Mouse (Mus musculus) brain, embryonic 14.5 days (tissue): ENCODE data around the gene Srrd. TPM values are rescaled to one million over a fixed set of nuclear protein-coding genes. Genes with fewer than 3 reads are reported as not detected.

Experiments used
- DNase-seq: peaks from one replicate; pipeline ENCODE4 v3.0.0-alpha.2; 2011; ENCODE audit warnings: low read depth
- CTCF ChIP-seq: fragments of 200-500 bp; IDR thresholded peaks from 2 replicates; pipeline ENCODE4 v1.5.1; 2012; ENCODE audit warnings: inconsistent platforms, mild to moderate bottlenecking, moderate library complexity, borderline replicate concordance; ENCODE audit not compliant: insufficient read depth, insufficient read length; ENCODE audit errors: extremely low read depth
- POLR2A ChIP-seq: fragments of 200-500 bp; IDR thresholded peaks from 2 replicates; pipeline ENCODE4 v1.6.1; 2012; ENCODE audit warnings: mild to moderate bottlenecking, inconsistent platforms, borderline replicate concordance; ENCODE audit not compliant: poor library complexity, insufficient read depth, insufficient read length, severe bottlenecking; ENCODE audit errors: extremely low read depth
- polyA plus RNA-seq: library from polyadenylated mRNA; depleted of rRNA; stranded (reverse); fragments of >200 nt; gene quantifications from 2 replicates; pipeline ENCODE4 v1.2.3, GENCODE M21; 2012

Srrd gene
- polyA plus RNA-seq, 1 experiment, result 69.5 TPM

DNA sequence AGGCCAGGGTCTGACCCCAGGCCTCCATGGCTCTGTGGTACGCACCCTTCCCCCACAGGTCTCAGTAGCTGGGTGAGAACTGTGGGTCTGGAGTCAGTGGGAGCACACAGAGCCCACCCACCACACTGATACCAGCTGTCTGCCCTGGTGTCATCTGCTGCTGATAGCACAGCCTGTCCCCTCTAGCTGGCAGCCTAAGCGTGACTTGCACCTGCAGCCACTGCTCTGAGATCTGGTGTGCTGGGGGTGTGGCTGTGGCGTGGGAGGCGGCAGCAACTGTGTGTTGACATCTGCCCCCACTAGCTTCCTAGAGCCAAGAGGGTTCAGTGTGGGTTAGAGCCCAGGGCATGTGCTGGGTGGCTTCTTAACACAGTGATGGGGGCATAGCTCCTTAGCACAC, 33.3 kb upstream of the Srrd start:
- no peak for DNase-seq
- no peak for TF ChIP-seq POLR2A
- no peak for TF ChIP-seq CTCF

DNA sequence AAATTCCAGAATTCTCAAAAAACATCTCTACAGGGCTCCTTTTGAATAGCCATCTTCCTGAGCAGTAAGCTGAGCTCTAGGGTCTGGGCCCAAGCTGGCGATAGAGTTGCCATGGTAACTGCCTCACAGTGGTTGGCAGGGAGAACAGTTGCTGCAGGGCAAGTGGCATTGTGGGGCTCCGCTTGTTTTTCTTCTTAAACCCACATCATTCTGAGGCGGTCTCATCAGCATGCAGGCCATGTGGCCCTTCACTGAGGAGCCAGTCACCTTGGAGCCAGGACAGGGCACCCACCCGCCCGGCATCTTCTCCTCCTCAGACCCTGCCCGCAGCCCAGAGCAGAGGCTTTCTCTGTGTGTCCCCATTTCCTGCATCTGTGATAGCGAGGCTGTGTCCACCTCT, 29.1 kb upstream of the Srrd start:
- peak; percentile 98 for DNase-seq
- TF ChIP-seq CTCF, result no peak
- TF ChIP-seq POLR2A, result no peak

DNA sequence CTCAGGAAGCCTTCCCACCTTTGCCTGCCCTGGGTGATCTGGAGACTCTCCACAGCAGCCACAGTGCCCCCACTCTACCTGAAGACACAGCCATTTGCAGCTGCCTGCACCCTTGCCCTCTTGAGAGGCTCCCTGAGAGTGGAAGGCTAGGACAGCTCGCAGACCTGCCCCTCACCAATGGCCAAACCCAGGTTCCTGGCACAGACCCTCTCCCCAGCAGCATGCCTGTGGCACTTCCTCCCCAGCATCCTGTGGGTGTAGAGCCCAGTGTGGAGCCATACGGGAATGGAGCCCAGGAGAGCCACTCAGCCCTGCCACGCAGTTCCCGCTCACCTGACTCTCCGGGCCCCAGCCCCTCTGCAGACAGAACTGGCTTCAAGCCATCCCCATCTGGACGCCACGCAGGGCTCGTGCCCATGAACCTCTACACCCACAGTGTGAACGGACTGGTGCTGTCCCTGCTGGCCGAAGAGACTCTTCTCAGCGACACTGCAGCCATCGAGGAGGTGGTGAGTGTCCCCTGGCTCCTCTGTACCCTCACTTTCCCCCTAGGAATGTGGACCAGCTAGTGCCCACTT, 27.5 kb upstream of the Srrd start:
- TF ChIP-seq CTCF, result no peak
- no peak for TF ChIP-seq POLR2A
- no peak for DNase-seq

DNA sequence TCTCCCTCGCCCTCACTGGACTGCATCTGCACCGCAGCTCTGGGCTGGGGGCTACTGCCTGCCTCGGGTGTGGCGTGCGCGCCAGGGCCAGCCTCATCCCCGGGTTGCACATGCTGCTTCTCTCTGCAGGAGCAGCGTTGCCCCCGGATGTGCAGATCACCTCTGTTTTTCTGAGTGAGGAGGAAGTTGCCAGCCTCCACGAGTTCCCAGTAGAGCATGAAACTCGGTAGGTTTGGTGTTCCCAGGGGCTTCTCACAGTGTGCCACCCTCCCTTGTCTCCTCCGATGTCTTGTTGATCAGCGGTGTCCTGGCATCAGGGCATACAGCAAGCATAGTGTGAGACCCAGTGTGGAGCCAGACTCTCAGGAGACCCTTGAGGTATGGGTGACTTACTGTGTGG, 26.5 kb upstream of the Srrd start:
- DNase-seq, result no peak
- TF ChIP-seq CTCF, result no peak
- no peak for TF ChIP-seq POLR2A

DNA sequence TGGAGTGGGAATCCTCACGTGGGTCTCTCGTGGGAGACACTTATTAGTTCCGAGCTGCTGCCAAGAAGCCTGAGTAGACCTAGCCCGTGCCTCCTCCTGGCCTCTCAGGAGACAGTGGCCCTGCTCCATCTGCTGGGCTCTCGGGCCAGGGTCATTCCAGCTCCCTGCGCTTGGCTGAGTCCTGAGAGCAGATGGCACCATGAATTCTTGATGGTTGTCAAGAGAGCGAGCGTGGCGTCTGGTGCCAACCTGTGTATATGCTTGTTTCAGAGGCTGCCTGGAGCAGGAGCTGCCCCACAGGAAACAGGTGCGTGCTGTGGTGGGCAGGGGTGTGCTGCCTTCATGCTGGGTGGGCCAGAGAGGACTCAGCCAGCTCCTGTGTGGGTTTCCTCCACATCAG, 25.8 kb upstream of the Srrd start:
- peak; percentile 66 for DNase-seq

DNA sequence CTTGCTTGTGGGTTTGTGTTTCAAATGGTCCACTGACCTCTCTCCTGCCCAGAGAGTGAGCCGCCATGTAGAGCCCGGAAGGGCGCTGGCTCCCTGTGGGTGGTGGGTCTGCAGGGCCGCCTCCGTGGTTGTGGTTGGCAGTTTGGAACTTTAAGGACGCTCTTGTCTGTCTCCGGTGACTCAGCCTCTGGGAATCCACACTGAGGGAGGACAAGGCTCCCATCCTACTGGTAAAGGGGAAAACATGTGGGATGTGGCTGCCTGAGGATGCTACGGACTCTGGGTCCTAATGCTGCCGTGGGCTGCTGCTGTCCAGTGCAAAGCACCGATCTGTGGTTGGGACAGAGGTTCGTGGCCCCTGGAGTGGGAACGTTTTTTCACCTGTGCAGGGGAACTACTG, 25.1 kb upstream of the Srrd start:
- TF ChIP-seq CTCF (no peak), POLR2A (no peak)
- DNase-seq, result no peak

More for the DNA sequence above, 25.8 kb upstream of the Srrd start:
- TF ChIP-seq POLR2A (no peak), CTCF (no peak)

DNA sequence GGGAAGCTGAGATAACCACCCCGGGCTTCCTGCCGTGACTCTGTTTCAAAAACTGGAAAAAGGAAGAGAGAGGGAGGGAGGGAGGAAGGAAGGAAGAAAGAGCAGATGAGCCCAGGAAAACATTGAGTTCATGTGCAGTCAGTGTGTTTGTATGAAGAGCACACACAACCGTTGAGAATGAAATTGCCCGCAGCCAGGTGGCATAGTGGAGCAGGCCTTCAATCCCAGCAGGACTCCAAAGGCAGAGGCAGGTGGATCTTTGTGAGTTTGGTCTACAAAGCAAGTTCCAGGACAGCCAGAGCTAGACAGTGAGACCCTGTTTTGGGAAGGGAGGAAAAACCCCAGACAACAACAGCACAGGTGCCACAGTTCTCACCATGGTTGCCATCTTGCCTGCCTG, 24.5 kb upstream of the Srrd start:
- TF ChIP-seq POLR2A, result no peak
- no peak for TF ChIP-seq CTCF
- no peak for DNase-seq

DNA sequence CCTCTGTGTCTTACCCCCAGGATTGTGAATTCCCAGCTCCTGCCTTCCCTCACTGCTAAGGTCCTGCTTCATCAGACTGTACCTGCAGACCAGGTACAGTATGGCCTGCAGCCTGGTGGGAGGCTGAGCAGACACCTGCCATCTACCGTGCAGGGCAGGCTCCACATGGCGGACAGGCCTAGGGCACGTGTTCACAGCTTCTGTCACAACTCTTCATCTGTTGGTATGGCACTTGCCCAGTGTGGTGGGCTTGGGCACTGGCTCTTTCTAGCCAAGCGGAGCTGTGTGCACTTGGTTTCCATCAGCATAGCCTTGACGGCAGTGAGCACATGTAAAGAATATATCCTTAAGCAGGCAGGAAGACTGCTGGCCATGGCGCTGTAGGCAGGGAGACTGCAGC, 24.0 kb upstream of the Srrd start:
- no peak for TF ChIP-seq POLR2A
- no peak for TF ChIP-seq CTCF
- no peak for DNase-seq

DNA sequence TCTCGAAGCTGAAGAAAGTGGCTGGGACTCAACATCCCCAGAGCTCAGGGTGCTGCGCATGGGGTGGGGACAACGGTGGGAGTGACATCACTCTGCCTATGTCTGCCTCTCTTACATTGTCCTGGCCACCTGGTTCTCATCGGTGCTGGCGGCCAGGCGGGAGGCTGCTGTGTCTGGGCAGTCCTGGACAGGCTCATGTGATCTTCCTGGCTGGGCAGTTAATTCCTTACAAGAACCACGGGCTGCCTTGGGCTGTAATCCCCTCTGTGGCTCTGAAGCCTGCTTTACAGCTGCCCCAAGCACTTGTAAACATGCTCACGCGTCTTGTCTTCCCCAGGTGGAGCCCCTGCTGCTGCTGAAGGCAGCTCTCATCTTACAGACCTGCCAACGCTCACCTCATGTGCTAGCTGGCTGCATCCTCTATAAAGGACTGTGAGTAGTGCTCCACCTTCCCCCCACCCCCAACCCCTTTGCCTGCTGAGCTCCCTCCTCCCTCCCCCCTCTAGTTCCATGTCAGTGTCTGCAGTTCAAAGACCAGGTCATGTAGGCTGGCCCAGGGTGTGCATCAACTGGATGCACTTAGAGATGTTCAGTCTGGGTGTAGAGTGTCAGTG, 21.5 kb upstream of the Srrd start:
- no peak for DNase-seq
- TF ChIP-seq POLR2A (no peak), CTCF (no peak)

DNA sequence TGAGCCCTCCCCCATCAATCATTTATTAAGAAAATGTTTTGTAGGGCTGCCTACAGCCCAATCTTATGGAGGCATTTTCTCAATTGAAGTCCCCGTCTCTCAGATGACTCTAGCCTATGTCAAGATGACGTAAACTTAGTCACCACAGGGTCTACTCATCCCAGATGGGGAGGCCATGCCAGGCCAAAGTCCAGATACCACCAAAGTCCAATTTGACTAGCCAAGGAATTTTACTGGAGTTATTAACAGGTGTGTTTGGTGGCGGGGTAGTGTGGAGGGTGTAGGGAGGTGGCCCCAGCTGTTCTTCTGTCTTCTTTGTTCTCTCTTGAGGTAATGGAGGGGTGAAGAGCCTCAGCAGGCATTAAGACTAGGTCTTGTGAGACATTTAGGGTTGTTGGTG, 17.2 kb upstream of the Srrd start:
- no peak for TF ChIP-seq CTCF
- TF ChIP-seq POLR2A, result no peak
- DNase-seq, result no peak

DNA sequence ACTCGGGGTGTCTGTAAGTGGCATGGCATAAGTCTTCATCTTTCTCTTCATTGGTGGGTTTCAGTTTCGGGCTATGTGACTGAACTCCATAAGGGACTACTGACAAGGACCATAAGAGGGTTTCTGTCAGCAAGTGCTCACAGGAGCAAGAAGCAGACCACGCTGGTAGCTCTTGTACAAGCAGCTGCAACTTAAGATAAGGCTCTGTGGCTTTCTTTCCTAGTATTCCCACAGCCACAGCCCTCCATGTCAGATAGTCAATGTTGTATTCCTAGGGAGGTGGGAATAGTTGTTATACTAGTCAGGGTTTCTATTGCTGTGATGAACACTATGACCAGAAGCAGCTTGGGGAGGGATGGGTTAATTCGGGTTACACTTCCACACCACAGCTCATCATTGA, 16.7 kb upstream of the Srrd start:
- DNase-seq, result no peak
- TF ChIP-seq POLR2A, result no peak

DNA sequence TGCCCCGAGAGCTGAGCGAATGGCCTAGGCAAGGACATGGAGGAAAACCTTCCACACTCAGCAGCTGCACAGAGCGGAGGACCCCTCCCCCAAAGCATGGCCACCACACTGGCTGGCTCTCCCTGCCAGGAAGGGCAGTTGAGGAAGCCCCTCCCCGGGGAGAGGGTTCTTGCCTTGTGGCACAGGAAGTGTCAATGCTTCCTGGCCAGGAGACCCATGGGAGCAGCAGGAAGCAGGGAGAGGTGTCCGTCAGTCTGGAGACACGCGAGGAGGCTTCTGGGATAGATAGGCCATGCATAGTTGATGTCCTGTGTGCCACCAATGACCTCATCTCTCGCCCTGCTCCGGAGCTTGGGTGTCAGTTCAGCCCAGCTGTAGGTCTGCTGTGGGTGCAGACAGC, 13.5 kb upstream of the Srrd start:
- TF ChIP-seq CTCF (no peak), POLR2A (no peak)
- DNase-seq, result no peak

DNA sequence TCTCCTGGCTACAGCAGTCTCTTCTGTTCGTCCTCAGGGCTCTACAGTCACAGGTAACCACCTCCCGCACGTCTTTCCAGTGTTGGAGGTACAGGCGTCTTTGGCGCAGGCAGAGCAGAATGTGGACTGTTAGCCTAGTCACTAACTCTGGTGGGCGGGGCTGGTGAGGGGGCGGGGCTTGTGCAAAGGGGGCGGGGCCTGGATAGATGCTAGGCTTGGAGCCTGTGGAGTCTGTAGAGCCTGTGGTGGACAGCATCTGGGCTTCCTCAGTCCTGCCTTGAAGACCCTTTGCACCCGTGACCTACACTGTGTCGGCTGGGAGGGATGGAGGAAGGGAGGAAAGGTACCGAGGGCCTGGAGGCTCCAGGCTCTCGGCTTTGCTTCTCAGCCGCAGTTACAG, 13.1 kb upstream of the Srrd start, which contains the start of gene Gm6583:
Gene Gm6583, minus strand, starts transcription at position 124 of the 400 bp plus-strand sequence.
- TF ChIP-seq POLR2A, result no peak
- no peak for TF ChIP-seq CTCF
- DNase-seq, result no peak

DNA sequence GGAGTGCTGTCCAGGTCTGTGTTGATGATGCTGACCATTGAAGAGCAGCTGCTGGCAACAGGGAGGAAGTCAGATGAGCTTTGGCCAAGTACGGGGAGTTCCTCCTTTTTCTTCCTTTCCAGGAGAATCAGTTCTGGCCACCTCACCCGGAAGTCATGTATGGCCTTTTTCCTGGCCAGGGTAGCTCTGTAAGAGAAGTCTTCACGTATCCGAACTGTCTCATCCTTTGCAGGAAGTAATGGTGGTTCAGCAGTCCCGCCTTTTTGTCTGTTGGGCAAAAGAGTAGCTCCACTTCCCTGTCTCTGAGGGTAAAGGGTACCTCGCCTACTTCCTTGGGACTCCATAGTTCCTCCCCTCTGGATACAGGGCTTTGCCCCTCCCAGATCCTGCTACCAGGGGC, 12.7 kb upstream of the Srrd start:
- DNase-seq, result no peak
- TF ChIP-seq POLR2A, result no peak
- TF ChIP-seq CTCF, result no peak
